Mouse (Mus musculus) forebrain, embryonic 15.5 days (tissue): ENCODE measurements around the gene Ccdc141. TPM values are rescaled to one million over a fixed set of nuclear protein-coding genes. Genes with fewer than 3 reads are reported as not detected.

Source experiments
- ATAC-seq: fragments of 200-750 bp; cut with Nextera tagmentation; replicated peaks from 2 replicates; pipeline ENCODE4 v1.8.0; 2017; ENCODE audit warnings: mild to moderate bottlenecking, moderate TSS enrichment, moderate library complexity
- H3K27ac ChIP-seq: fragments of 300-500 bp; sonication (generic); replicated peaks from 2 replicates; pipeline ENCODE4 v1.5.1; 2015; ENCODE audit warnings: mild to moderate bottlenecking, inconsistent platforms
- H3K27me3 ChIP-seq: fragments of 300-500 bp; sonication (generic); 2 replicates; pipeline ENCODE4 v1.6.1; 2015; ENCODE audit warnings: inconsistent platforms
- H3K36me3 ChIP-seq: fragments of 300-500 bp; sonication (generic); 2 replicates; pipeline ENCODE4 v1.6.1; 2015; ENCODE audit warnings: mild to moderate bottlenecking, inconsistent platforms
- H3K4me1 ChIP-seq: fragments of 300-500 bp; sonication (generic); 2 replicates; pipeline ENCODE4 v1.6.1; 2015; ENCODE audit warnings: inconsistent platforms
- H3K4me2 ChIP-seq: fragments of 300-500 bp; sonication (generic); replicated peaks from 2 replicates; pipeline ENCODE4 v1.6.1; 2015; ENCODE audit warnings: mild to moderate bottlenecking, inconsistent platforms
- H3K4me3 ChIP-seq: fragments of 300-500 bp; sonication (generic); 2 replicates; pipeline ENCODE4 v1.5.1; 2015; ENCODE audit warnings: mild to moderate bottlenecking, inconsistent platforms
- H3K9ac ChIP-seq: fragments of 300-500 bp; sonication (generic); replicated peaks from 2 replicates; pipeline ENCODE4 v1.6.1; 2015; ENCODE audit warnings: mild to moderate bottlenecking, inconsistent platforms
- H3K9me3 ChIP-seq: fragments of 300-500 bp; sonication (generic); 2 replicates; pipeline ENCODE4 v1.6.1; 2016; ENCODE audit warnings: inconsistent platforms
- WGBS: fragments of 180-500 bp; shearing (Covaris S2); methylation state at CpG from one replicate; pipeline ENCODE4 v1.1.7; 2015; ENCODE audit warnings: mixed read lengths; 5-methylcytosine and 5-hydroxymethylcytosine counted together
- polyA plus RNA-seq: library from polyadenylated mRNA; unstranded; fragments of >200 nt; fragmentation: Nextera tagmentation; extraction: Ambion mirVana; gene quantifications from 2 replicates; pipeline ENCODE4 v1.2.1, GENCODE M21; 2015

Ccdc141 gene
- polyA plus RNA-seq, 1 experiment from 2014 or later: 8.2 TPM

DNA sequence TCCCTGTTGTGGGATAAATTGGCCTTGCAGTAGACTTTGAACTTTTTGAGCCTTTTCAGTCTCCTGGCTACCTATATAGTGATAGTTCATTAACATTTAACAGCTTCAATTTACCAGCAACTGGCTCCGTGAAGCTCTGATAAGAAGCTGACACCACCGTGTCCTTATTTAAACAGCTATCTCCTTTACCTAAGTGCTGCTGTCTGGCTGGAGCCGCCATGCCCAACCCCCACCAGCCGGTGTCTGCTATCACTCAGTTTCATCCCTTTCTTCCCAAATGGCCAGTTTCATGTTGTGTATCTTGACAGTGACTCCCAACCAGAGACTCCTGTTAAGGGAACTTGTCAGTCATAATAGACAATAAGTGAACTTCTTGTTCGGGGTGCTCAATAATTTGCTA is 186.8 kb downstream of the Ccdc141 start:
- H3K9ac ChIP-seq: no peak overlapping the region
- no peak for ATAC-seq
- no peak overlapping the region for H3K4me3 ChIP-seq
- no peak overlapping the region for H3K27ac ChIP-seq
- H3K9me3 ChIP-seq: no peaks in the 10 kb centered on the region
- 74% methylated on average over 5 of the region's 5 CpGs for WGBS
- no peaks in the 10 kb centered on the region for H3K36me3 ChIP-seq
- H3K4me2 ChIP-seq: no peak overlapping the region
- H3K27me3 ChIP-seq: no peaks in the 10 kb centered on the region
- no peaks in the 10 kb centered on the region for H3K4me1 ChIP-seq

DNA sequence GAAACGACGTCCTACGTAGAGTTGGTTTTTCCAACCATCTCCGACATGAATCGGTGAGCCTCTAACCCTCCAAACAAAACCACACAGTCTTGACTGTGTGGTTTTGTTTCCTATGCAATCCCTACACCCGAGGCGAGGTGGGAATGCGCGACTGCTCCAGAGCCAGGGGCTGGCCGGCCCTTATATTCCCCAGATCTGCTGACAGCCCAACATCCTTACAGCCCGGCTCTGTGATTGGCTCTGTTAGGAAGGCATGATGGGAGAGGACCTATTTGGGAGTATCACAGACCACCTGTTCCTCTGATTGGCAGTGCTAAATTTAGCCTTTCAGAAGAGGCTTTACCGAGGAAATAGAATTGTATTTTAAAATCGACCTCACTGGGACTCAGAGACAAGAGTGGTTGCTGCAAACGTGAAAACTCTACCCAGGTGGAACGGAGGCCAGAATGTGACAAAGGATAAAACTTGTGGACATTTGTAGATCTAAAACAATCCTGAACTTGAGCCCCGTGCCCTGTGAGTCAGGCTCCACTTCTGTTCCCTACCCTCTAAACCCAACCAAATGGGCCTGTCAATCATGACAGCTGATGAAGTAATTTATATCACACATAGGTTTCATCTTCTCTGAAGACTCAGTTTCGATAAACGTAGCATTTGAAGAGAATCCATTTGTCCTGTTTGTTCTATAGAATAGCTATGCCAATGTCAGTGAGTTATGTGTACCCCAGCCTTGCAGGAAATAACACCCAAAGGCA is 187.9 kb downstream of the Ccdc141 start, which contains the start of gene Ttn:
Ttn (minus strand) TSS at position 157 of the 755 bp plus-strand sequence.
- Histone ChIP-seq H3K9ac (no peak within 1 kb of the TSS), H3K4me1 (no peaks in the 10 kb centered on the region), H3K4me3 (no peak within 1 kb of the TSS), H3K27ac (no peak within 1 kb of the TSS), H3K4me2 (no peak within 1 kb of the TSS), H3K9me3 (no peaks in the 10 kb centered on the region), H3K27me3 (no peaks in the 10 kb centered on the region), H3K36me3 (no peaks in the 10 kb centered on the region)
- 85% methylated on average over 18 of the region's 18 CpGs for WGBS
- no peak for ATAC-seq

DNA sequence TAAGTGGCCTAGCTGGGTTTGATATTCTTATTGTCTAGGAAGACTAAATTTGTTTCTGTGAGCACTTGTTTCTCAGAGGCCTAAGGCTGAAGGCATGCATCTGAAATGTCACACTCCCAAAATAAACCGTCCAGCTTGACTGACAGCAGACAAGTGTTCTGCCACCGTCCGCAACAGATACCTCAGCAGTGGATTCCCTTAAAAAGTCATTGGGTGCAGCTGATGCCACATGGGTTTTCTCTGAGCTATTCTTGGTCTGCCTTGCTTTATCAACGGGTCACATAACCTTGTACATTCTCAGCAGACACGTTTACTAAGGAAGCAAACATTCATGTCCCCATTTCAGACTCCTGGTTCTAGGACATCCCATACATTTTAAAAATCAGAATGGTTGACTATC is 188.7 kb downstream of the Ccdc141 start:
- 76% methylated on average over 5 of the region's 5 CpGs for WGBS
- Histone ChIP-seq H3K36me3 (no peaks in the 10 kb centered on the region), H3K9me3 (no peaks in the 10 kb centered on the region), H3K4me2 (no peak overlapping the region), H3K27ac (no peak overlapping the region), H3K4me1 (no peaks in the 10 kb centered on the region), H3K27me3 (no peaks in the 10 kb centered on the region), H3K9ac (no peak overlapping the region), H3K4me3 (no peak overlapping the region)
- no peak for ATAC-seq

DNA sequence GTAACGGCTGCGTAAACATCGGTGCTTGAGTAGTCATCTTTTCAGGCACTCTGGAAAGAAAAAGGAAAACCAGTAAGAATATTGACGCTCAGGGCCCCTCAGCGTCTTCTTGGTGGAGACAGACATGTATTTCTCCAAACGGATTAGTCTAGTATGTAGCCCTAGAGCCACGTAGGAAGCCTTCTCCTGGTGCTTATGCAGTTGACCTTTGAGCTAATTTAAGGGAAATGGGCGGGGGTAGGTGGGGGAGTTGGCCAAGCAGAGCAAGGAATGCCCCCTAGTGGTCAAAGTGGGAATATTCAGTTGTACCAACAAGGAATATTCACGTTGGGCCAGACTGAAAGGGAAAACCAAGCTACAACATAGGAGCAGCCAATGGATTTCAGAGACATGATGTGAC is 190.3 kb downstream of the Ccdc141 start:
- H3K36me3 ChIP-seq: no peaks in the 10 kb centered on the region
- whole genome bisulfite sequencing: 55% methylated on average over 9 of the region's 9 CpGs
- no peaks in the 10 kb centered on the region for H3K27me3 ChIP-seq
- H3K9me3 ChIP-seq: no peaks in the 10 kb centered on the region
- no peak overlapping the region for H3K4me3 ChIP-seq
- H3K9ac ChIP-seq: no peak overlapping the region
- H3K27ac ChIP-seq: no peak overlapping the region
- no peak for ATAC-seq
- no peaks in the 10 kb centered on the region for H3K4me1 ChIP-seq
- H3K4me2 ChIP-seq: no peak overlapping the region

DNA sequence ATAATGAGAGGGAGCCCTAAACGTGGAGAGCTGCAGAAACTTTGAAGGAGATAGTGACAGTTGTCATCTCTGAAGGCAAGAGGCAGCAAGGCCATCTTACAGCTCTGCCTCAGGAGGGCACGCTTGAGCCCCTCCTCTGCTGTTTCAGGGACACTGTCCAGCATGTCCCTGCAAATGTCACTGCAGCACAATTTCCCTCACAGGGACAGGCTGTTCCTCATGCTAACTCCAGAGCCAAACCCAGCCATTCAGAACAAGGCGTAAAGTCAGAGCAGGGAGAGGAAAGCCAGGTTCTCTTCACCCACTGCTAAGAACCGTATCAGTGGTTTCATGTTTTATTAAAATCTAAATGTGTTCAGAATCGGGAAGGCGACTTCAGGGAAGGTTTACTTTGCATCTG is 192.8 kb downstream of the Ccdc141 start:
- H3K36me3 ChIP-seq: no peaks in the 10 kb centered on the region
- H3K27me3 ChIP-seq: no peaks in the 10 kb centered on the region
- no peaks in the 10 kb centered on the region for H3K4me1 ChIP-seq
- H3K4me3 ChIP-seq: no peak overlapping the region
- H3K9me3 ChIP-seq: no peaks in the 10 kb centered on the region
- ATAC-seq: no peak
- no peak overlapping the region for H3K9ac ChIP-seq
- WGBS: 83% methylated on average over 6 of the region's 6 CpGs
- no peak overlapping the region for H3K27ac ChIP-seq
- no peak overlapping the region for H3K4me2 ChIP-seq

DNA sequence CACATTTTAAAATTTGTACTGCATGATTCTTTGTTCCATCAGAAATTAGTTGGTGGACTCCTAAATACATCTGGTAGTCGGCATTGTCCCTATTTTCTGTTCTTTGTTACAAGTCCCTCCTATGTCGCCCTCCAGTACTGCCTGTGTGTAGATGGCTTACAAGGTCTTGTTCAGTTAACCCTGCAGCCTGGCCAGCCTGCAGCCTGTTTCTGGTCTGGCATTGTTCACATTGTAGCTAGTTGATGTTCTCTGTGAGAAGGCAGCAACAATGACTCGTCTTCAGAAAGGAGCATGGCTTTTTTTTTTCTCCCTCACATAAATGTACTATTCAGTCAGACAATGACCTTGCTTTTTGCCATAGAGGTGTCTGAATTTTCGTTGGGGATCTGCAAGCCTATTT is 198.4 kb downstream of the Ccdc141 start:
- H3K4me3 ChIP-seq: no peak overlapping the region
- H3K36me3 ChIP-seq: no peaks in the 10 kb centered on the region
- H3K4me2 ChIP-seq: no peak overlapping the region
- H3K27me3 ChIP-seq: no peaks in the 10 kb centered on the region
- H3K9me3 ChIP-seq: no peaks in the 10 kb centered on the region
- 0 out of 2 replicates have a peak, but pooled peaks cover 2% of the 10 kb centered on the region for H3K4me1 ChIP-seq
- 33% methylated on average over 4 of the region's 4 CpGs for WGBS
- no peak overlapping the region for H3K27ac ChIP-seq
- H3K9ac ChIP-seq: no peak overlapping the region
- ATAC-seq: no peak

DNA sequence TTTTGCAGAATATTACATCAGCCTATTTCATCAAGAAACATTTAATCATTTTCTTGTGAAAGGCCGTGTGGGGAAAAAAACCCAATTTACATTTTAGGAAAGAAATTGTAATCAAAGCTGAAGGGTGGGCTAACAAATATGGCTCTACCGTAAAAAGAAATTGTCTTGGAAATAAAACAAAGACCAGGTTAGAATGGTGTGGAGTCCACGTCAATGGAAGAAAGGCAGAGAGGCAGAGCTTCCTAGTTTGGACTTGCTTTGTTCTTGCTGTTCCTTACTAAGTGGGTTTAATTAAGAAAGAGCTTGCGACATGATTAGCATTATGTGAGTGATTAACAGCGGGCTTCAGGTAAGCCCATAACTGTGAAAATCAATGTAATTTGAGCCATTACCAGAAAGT is 199.4 kb downstream of the Ccdc141 start:
- Histone ChIP-seq H3K9me3 (no peaks in the 10 kb centered on the region), H3K4me1 (0 out of 2 replicates have a peak, but pooled peaks cover 2% of the 10 kb centered on the region), H3K4me3 (0 out of 2 replicates have a peak overlapping the region, but pooled peaks have one; percentile 3), H3K9ac (no peak overlapping the region), H3K4me2 (peak overlapping the region; percentile 33; the same call in 1 of the 2 replicates), H3K27me3 (no peaks in the 10 kb centered on the region), H3K27ac (peak overlapping the region; percentile 26; the same call in 1 of the 2 replicates), H3K36me3 (no peaks in the 10 kb centered on the region)
- peak; percentile 59 for ATAC-seq
- 25% methylated on average over 5 of the region's 5 CpGs for WGBS

DNA sequence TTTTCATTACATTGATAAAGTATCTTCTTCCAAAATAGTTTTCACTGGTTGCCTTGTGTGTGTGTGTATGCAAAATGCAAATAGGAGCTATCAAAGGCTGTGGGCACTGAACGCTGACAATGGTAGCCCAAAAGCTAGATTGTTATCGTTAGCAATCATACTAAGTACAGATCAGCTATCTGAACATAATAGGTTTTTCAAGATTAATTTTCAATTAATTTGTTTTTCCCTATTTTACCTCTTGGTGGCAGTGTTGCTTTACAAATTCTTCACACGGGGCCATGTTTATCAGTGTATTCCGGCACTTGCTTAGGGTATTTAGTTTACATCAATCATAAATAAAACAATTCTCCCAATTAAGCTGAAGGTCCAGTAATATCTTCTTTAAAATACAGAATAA is 199.8 kb downstream of the Ccdc141 start:
- no peaks in the 10 kb centered on the region for H3K36me3 ChIP-seq
- H3K4me2 ChIP-seq: 0 out of 2 replicates have a peak overlapping the region, but pooled peaks have one; percentile 33
- H3K9me3 ChIP-seq: no peaks in the 10 kb centered on the region
- H3K27ac ChIP-seq: no peak overlapping the region
- H3K9ac ChIP-seq: no peak overlapping the region
- 15% methylated on average over 4 of the region's 4 CpGs for WGBS
- H3K4me1 ChIP-seq: 0 out of 2 replicates have a peak, but pooled peaks cover 2% of the 10 kb centered on the region
- no peak overlapping the region for H3K4me3 ChIP-seq
- H3K27me3 ChIP-seq: no peaks in the 10 kb centered on the region
- ATAC-seq: peak; percentile 72

DNA sequence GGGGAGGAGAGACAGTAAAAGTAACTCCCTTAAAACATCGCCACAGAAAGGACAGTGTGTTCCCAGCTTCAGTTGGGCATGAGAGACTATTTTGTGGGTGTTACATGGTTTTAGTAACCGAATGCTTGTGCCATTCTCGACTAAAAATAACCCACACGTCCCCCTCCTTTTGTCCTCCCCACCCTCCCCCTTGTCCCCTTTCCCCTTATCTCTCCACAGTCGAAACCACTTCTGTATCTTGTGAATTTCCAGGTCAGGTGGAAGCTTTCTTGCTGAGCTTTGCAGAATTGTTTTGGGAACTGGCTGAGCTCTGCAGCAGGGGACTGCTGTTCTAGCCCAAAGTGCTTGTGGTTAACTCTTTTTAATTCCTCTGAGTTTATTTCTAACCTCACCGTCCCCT is 200.2 kb downstream of the Ccdc141 start:
- Histone ChIP-seq H3K36me3 (no peaks in the 10 kb centered on the region), H3K27ac (no peak overlapping the region), H3K9ac (no peak overlapping the region), H3K27me3 (no peaks in the 10 kb centered on the region), H3K4me2 (no peak overlapping the region), H3K4me1 (0 out of 2 replicates have a peak, but pooled peaks cover 2% of the 10 kb centered on the region), H3K9me3 (no peaks in the 10 kb centered on the region), H3K4me3 (no peak overlapping the region)
- 68% methylated on average over 6 of the region's 6 CpGs for WGBS
- no peak for ATAC-seq

DNA sequence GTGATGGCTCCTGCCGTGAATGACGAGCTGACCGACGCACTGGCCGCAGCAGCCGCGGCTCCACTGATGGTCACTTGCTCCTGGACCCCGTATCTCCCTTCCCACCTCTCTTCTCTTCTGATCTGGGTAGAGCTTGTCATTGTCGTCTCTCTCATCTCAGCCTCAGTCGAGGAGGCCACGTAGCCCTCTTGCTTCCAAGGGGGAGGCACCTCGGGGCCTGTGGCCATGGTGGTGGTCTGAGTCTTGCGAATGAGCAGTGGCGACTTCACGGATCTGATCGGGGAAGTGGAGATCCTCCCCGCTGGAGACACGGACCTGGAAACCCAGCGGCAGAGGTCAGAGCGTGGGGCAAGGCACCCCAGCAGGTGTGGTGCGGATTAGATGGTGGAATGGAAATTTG is 200.8 kb downstream of the Ccdc141 start:
- H3K27me3 ChIP-seq: no peaks in the 10 kb centered on the region
- H3K9ac ChIP-seq: no peak overlapping the region
- no peak for ATAC-seq
- 85% methylated on average over 21 of the region's 21 CpGs for WGBS
- H3K4me1 ChIP-seq: 0 out of 2 replicates have a peak, but pooled peaks cover 2% of the 10 kb centered on the region
- H3K4me3 ChIP-seq: no peak overlapping the region
- no peak overlapping the region for H3K4me2 ChIP-seq
- H3K36me3 ChIP-seq: no peaks in the 10 kb centered on the region
- H3K9me3 ChIP-seq: no peaks in the 10 kb centered on the region
- no peak overlapping the region for H3K27ac ChIP-seq

DNA sequence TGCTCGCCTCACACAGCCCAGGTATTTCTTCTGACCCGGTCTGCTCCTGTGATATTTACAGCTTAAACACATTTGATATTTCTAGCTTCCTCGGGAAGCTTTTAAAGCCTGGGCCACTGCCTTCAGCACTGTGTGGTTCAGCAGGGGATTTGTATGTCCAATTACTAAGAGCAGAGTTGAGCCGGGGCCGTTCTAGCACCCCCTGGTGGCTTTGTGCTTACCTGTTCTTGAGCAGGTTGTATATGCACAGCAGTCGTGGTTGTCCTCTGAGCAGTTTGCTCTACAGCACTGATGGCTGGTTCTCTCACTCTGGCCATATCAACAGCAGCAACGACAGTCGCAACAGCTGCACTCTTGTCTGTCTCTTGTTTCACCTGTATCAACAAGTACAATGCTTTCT is 201.5 kb downstream of the Ccdc141 start:
- Histone ChIP-seq H3K4me2 (no peak overlapping the region), H3K9me3 (no peaks in the 10 kb centered on the region), H3K36me3 (no peaks in the 10 kb centered on the region), H3K27ac (no peak overlapping the region), H3K4me1 (0 out of 2 replicates have a peak, but pooled peaks cover 2% of the 10 kb centered on the region), H3K4me3 (no peak overlapping the region), H3K9ac (no peak overlapping the region), H3K27me3 (no peaks in the 10 kb centered on the region)
- 27% methylated on average over 8 of the region's 8 CpGs for WGBS
- ATAC-seq: peak; percentile 81

DNA sequence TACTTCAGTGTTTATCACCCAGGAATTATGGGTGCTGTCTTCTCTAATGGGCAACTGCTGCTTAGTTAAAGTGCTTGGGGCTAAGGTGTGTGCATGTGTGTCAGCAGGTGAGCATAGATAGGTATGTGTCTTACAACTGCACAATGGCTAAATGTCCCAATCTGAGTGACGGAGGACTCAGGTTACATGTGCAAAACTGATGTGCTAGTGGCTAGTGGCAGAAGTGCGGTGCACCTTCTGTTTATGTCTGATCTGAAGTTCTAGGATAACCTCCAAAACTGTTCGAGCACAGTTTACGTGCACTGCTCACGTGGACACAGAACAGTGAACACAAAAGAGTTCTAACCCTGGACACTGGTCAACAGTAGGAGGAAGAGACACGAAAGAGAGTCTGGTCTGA is 203.9 kb downstream of the Ccdc141 start:
- 0 out of 2 replicates have a peak, but pooled peaks cover 2% of the 10 kb centered on the region for H3K4me1 ChIP-seq
- no peak overlapping the region for H3K27ac ChIP-seq
- WGBS: 82% methylated on average over 6 of the region's 6 CpGs
- H3K9me3 ChIP-seq: no peaks in the 10 kb centered on the region
- H3K36me3 ChIP-seq: no peaks in the 10 kb centered on the region
- no peaks in the 10 kb centered on the region for H3K27me3 ChIP-seq
- ATAC-seq: no peak
- H3K4me3 ChIP-seq: no peak overlapping the region
- H3K9ac ChIP-seq: no peak overlapping the region
- no peak overlapping the region for H3K4me2 ChIP-seq
